Mouse (Mus musculus) hindbrain, embryonic 11.5 days (tissue): Measurements from ENCODE around the gene Brf1. TPM values are rescaled to one million over a fixed set of nuclear protein-coding genes. Genes with fewer than 3 reads are reported as not detected.

Experiments
- ATAC-seq: fragments of 200-750 bp; cut with Nextera tagmentation; 2 replicates; pipeline ENCODE4 v1.8.0; 2017; ENCODE audit warnings: mild to moderate bottlenecking, moderate TSS enrichment, moderate library complexity; ENCODE audit not compliant: low FRiP score
- DNase-seq: peaks from one replicate; pipeline ENCODE4 v3.0.0-alpha.2; 2015; ENCODE audit warnings: low spot score
- H3K27ac ChIP-seq: fragments of 300-500 bp; sonication (generic); 2 replicates; pipeline ENCODE4 v1.5.1; 2014; ENCODE audit warnings: mild to moderate bottlenecking, low read depth, low read length
- H3K27me3 ChIP-seq: fragments of 300-500 bp; sonication (generic); 2 replicates; pipeline ENCODE4 v1.6.1; 2014; ENCODE audit warnings: mild to moderate bottlenecking, low read length, moderate library complexity, mixed read lengths; ENCODE audit not compliant: control insufficient read depth, insufficient read depth
- H3K36me3 ChIP-seq: fragments of 300-500 bp; sonication (generic); 2 replicates; pipeline ENCODE4 v1.6.1; 2014; ENCODE audit warnings: mild to moderate bottlenecking, low read length, moderate library complexity, mixed read lengths; ENCODE audit not compliant: control insufficient read depth, insufficient read depth
- H3K4me1 ChIP-seq: fragments of 300-500 bp; sonication (generic); replicated peaks from 2 replicates; pipeline ENCODE4 v1.6.1; 2014; ENCODE audit warnings: low read length, mixed read lengths; ENCODE audit not compliant: control insufficient read depth, insufficient read depth
- H3K4me2 ChIP-seq: fragments of 300-500 bp; sonication (generic); replicated peaks from 2 replicates; pipeline ENCODE4 v1.6.1; 2014; ENCODE audit warnings: mild to moderate bottlenecking, low read depth, low read length
- H3K4me3 ChIP-seq: fragments of 300-500 bp; sonication (generic); 2 replicates; pipeline ENCODE4 v1.5.1; 2014; ENCODE audit warnings: low read depth, low read length
- H3K9ac ChIP-seq: fragments of 300-500 bp; sonication (generic); 2 replicates; pipeline ENCODE4 v1.6.1; 2014; ENCODE audit warnings: low read depth, low read length
- H3K9me3 ChIP-seq: fragments of 300-500 bp; sonication (generic); 2 replicates; pipeline ENCODE4 v1.6.1; 2016; ENCODE audit warnings: low read length; ENCODE audit not compliant: control insufficient read depth
- WGBS: fragments of 180-500 bp; shearing (Covaris S2); extraction: QIAGEN DNeasy Blood & Tissue Kit; methylation state at CpG from one replicate; pipeline ENCODE4 v1.1.7; 2014; 5-methylcytosine and 5-hydroxymethylcytosine counted together
- polyA plus RNA-seq: library from polyadenylated mRNA; unstranded; fragments of >200 nt; fragmentation: Nextera tagmentation; extraction: Ambion mirVana; gene quantifications from 2 replicates; pipeline ENCODE4 v1.2.1, GENCODE M21; 2014

Brf1 gene
- polyA plus RNA-seq: 53.6 and 57.8 TPM in 2 replicates

GRCm38 (mm10) chr12:113000294-113001132 lies at the start of gene Brf1:
Gene Brf1 (minus strand): TSS chr12:113000704.
- Histone ChIP-seq H3K9me3 (no peaks in the 10 kb centered on the region), H3K27ac (peak within 1 kb of the TSS; percentile 94), H3K4me1 (peaks cover 4% of the 10 kb centered on the region; the same call in 1 of the 2 replicates), H3K27me3 (no peaks in the 10 kb centered on the region), H3K4me2 (peak within 1 kb of the TSS; percentile 64), H3K9ac (peak within 1 kb of the TSS; percentile 92), H3K4me3 (peak within 1 kb of the TSS; percentile 86), H3K36me3 (no peaks in the 10 kb centered on the region)
- DNase-seq: peak; percentile 98
- peak; percentile 99 for ATAC-seq
- under 1% methylated on average over 62 of the region's 96 CpGs for WGBS

- no peaks in the 10 kb centered on the region for H3K4me1 ChIP-seq
- H3K9ac ChIP-seq: no peak overlapping the region
- 90% methylated on average over 9 of the region's 9 CpGs for WGBS
- H3K9me3 ChIP-seq: no peaks in the 10 kb centered on the region
- no peak overlapping the region for H3K27ac ChIP-seq
- no peak overlapping the region for H3K4me2 ChIP-seq
- H3K27me3 ChIP-seq: no peaks in the 10 kb centered on the region
- ATAC-seq: no peak
- H3K4me3 ChIP-seq: no peak overlapping the region
- H3K36me3 ChIP-seq: peaks cover 6% of the 10 kb centered on the region; the same call in 1 of the 2 replicates
- DNase-seq: no peak
These were observed 49.3 kb upstream of the Brf1 start for GRCm38 (mm10) chr12:113049836-113050235.

- H3K9me3 ChIP-seq: no peaks in the 10 kb centered on the region
- 94% methylated on average over 5 of the region's 5 CpGs for WGBS
- no peak for DNase-seq
- ATAC-seq: no peak
- H3K4me3 ChIP-seq: no peak overlapping the region
- H3K27ac ChIP-seq: no peak overlapping the region
- no peaks in the 10 kb centered on the region for H3K4me1 ChIP-seq
- H3K9ac ChIP-seq: no peak overlapping the region
- H3K4me2 ChIP-seq: no peak overlapping the region
- H3K36me3 ChIP-seq: peaks cover 6% of the 10 kb centered on the region; the same call in 1 of the 2 replicates
- no peaks in the 10 kb centered on the region for H3K27me3 ChIP-seq
These were observed 47.6 kb upstream of the Brf1 start for GRCm38 (mm10) chr12:113048103-113048502.

GRCm38 (mm10) chr12:113046861-113047260 lies 46.4 kb upstream of the Brf1 start:
- Histone ChIP-seq H3K4me3 (no peak overlapping the region), H3K4me2 (no peak overlapping the region), H3K9me3 (no peaks in the 10 kb centered on the region), H3K9ac (no peak overlapping the region), H3K27me3 (no peaks in the 10 kb centered on the region), H3K27ac (no peak overlapping the region), H3K4me1 (no peaks in the 10 kb centered on the region), H3K36me3 (peaks cover 2% of the 10 kb centered on the region; the same call in 1 of the 2 replicates)
- DNase-seq (no peak), ATAC-seq (no peak)
- 91% methylated on average over 15 of the region's 15 CpGs for WGBS

GRCm38 (mm10) chr12:113044916-113045677 lies 44.6 kb upstream of the Brf1 start:
- Histone ChIP-seq H3K4me1 (peaks cover 5% of the 10 kb centered on the region; the same call in 1 of the 2 replicates), H3K4me2 (no peak overlapping the region), H3K27ac (no peak overlapping the region), H3K9ac (no peak overlapping the region), H3K36me3 (peaks cover 2% of the 10 kb centered on the region; the same call in 1 of the 2 replicates), H3K9me3 (no peaks in the 10 kb centered on the region), H3K27me3 (no peaks in the 10 kb centered on the region), H3K4me3 (no peak overlapping the region)
- DNase-seq: no peak
- WGBS: 82% methylated on average over 3 of the region's 3 CpGs
- ATAC-seq: no peak

GRCm38 (mm10) chr12:113042543-113042942 lies 42.0 kb upstream of the Brf1 start:
- H3K4me3 ChIP-seq: no peak overlapping the region
- no peak overlapping the region for H3K27ac ChIP-seq
- no peak overlapping the region for H3K9ac ChIP-seq
- DNase-seq: no peak
- WGBS: 88% methylated on average over 2 of the region's 2 CpGs
- no peaks in the 10 kb centered on the region; the same call in 1 of the 2 replicates for H3K36me3 ChIP-seq
- H3K27me3 ChIP-seq: no peaks in the 10 kb centered on the region
- no peaks in the 10 kb centered on the region for H3K9me3 ChIP-seq
- peaks cover 5% of the 10 kb centered on the region; the same call in 1 of the 2 replicates for H3K4me1 ChIP-seq
- H3K4me2 ChIP-seq: no peak overlapping the region
- ATAC-seq: no peak

- ATAC-seq (peak; percentile 51), DNase-seq (peak; percentile 33)
- no peak overlapping the region for H3K4me2 ChIP-seq
- no peak overlapping the region for H3K9ac ChIP-seq
- no peak overlapping the region for H3K4me3 ChIP-seq
- no peaks in the 10 kb centered on the region for H3K9me3 ChIP-seq
- H3K36me3 ChIP-seq: no peaks in the 10 kb centered on the region
- no peak overlapping the region for H3K27ac ChIP-seq
- peaks cover 5% of the 10 kb centered on the region; the same call in 1 of the 2 replicates for H3K4me1 ChIP-seq
- 67% methylated on average over 15 of the region's 15 CpGs for WGBS
- no peaks in the 10 kb centered on the region for H3K27me3 ChIP-seq
These were observed 41.3 kb upstream of the Brf1 start for GRCm38 (mm10) chr12:113041481-113042439.

GRCm38 (mm10) chr12:113038414-113038813 lies 37.9 kb upstream of the Brf1 start:
- WGBS: 91% methylated on average over 4 of the region's 4 CpGs
- no peak overlapping the region for H3K9ac ChIP-seq
- DNase-seq (no peak), ATAC-seq (no peak)
- H3K9me3 ChIP-seq: no peaks in the 10 kb centered on the region
- no peaks in the 10 kb centered on the region for H3K36me3 ChIP-seq
- peaks cover 5% of the 10 kb centered on the region; the same call in 1 of the 2 replicates for H3K4me1 ChIP-seq
- H3K27me3 ChIP-seq: no peaks in the 10 kb centered on the region
- H3K4me3 ChIP-seq: no peak overlapping the region
- no peak overlapping the region for H3K4me2 ChIP-seq
- no peak overlapping the region for H3K27ac ChIP-seq
